Mouse (Mus musculus) bone marrow macrophage, adult 2 months (primary cell): ENCODE results near the gene Slc9a1.

Source experiments
- CTCF ChIP-seq: IDR thresholded peaks from 2 replicates; pipeline ENCODE4 v1.5.1; 2012; ENCODE audit warnings: low read depth, mild to moderate bottlenecking, low read length, moderate library complexity
- POLR2A ChIP-seq: IDR thresholded peaks from 2 replicates; pipeline ENCODE4 v1.6.1; 2012; ENCODE audit warnings: mild to moderate bottlenecking, low read depth, low read length, borderline replicate concordance

GRCm38 (mm10) chr4:133414920-133415319 is 45.4 kb downstream of the Slc9a1 start:
- TF ChIP-seq CTCF (no peak), POLR2A (no peak)
